Mouse (Mus musculus) liver, embryonic 13.5 days (tissue): Measurements from ENCODE around the gene Tmem170b. TPM values are rescaled to one million over a fixed set of nuclear protein-coding genes. Genes with fewer than 3 reads are reported as not detected.
"Not testable (repeated sequence)": the region's sequence is repeated elsewhere in the genome, so short reads cannot be mapped to it uniquely, and the experiment has no call there.

Experiments used
- ATAC-seq: fragments of 200-750 bp; cut with Nextera tagmentation; 2 replicates; pipeline ENCODE4 v1.8.0; 2017; ENCODE audit warnings: low read depth, mild to moderate bottlenecking, moderate number of reproducible peaks, moderate library complexity
- DNase-seq: peaks from one replicate; pipeline ENCODE4 v3.0.0; 2022
- H3K27ac ChIP-seq: fragments of 300-500 bp; sonication (generic); 2 replicates; pipeline ENCODE4 v1.5.1; 2015; ENCODE audit warnings: moderate library complexity, mild to moderate bottlenecking, inconsistent platforms
- H3K27me3 ChIP-seq: fragments of 300-500 bp; sonication (generic); 2 replicates; pipeline ENCODE4 v1.6.1; 2015; ENCODE audit warnings: mild to moderate bottlenecking, inconsistent platforms
- H3K36me3 ChIP-seq: fragments of 300-500 bp; sonication (generic); 2 replicates; pipeline ENCODE4 v1.6.1; 2015; ENCODE audit warnings: mild to moderate bottlenecking, inconsistent platforms
- H3K4me1 ChIP-seq: fragments of 300-500 bp; sonication (generic); replicated peaks from 2 replicates; pipeline ENCODE4 v1.6.1; 2015; ENCODE audit warnings: inconsistent platforms
- H3K4me2 ChIP-seq: fragments of 300-500 bp; sonication (generic); 2 replicates; pipeline ENCODE4 v1.6.1; 2015; ENCODE audit warnings: inconsistent platforms, mild to moderate bottlenecking, moderate library complexity
- H3K4me3 ChIP-seq: fragments of 300-500 bp; sonication (generic); replicated peaks from 2 replicates; pipeline ENCODE4 v1.5.1; 2015; ENCODE audit warnings: mild to moderate bottlenecking, inconsistent platforms
- H3K9ac ChIP-seq: fragments of 300-500 bp; sonication (generic); 2 replicates; pipeline ENCODE4 v1.6.1; 2015; ENCODE audit warnings: mild to moderate bottlenecking, inconsistent platforms
- H3K9me3 ChIP-seq: fragments of 300-500 bp; sonication (generic); replicated peaks from 2 replicates; pipeline ENCODE4 v1.6.1; 2016; ENCODE audit warnings: inconsistent platforms
- WGBS: fragments of 180-500 bp; shearing (Covaris S2); methylation state at CpG from one replicate; pipeline ENCODE4 v1.1.7; 2015; ENCODE audit not compliant: insufficient replicate concordance; 5-methylcytosine and 5-hydroxymethylcytosine counted together
- polyA plus RNA-seq: library from polyadenylated mRNA; unstranded; fragments of >200 nt; fragmentation: Nextera tagmentation; extraction: Ambion mirVana; gene quantifications from 2 replicates; pipeline ENCODE4 v1.2.1, GENCODE M21; 2015

Gene Tmem170b
- polyA plus RNA-seq, 1 experiment from 2014 or later: 4.5 TPM

DNA sequence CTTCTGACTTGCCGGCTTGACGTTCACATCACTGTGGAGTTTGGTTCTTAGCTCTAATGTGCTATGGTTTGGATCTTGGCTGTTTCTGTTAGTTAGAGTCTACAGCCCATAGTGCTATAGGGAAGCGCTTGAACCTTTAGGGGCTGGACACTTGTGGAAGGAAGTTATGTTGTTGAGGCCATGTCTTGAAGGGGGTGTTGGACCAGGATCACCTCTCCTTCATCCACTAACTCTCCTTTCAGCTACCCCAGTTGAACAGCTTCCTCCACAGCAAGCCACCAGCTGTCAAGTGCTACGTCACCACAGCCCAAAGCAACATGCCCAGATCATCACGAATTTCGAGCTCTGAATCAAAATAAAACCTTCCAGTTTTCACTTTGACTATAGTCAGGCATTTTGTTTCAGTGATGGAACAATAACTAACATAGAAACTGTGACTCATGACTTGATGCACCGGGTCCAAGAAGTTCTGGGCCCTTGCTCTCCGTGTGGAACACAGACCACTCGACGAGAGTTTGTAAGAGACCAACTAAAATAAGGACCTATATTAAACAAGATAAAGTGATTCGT is 65.5 kb downstream of the Tmem170b start:
- H3K9ac ChIP-seq: no peak overlapping the region
- DNase-seq (no peak), ATAC-seq (no peak)
- H3K9me3 ChIP-seq: no peaks in the 10 kb centered on the region
- no peak overlapping the region for H3K4me2 ChIP-seq
- no peak overlapping the region for H3K27ac ChIP-seq
- no peaks in the 10 kb centered on the region for H3K4me1 ChIP-seq
- H3K4me3 ChIP-seq: no peak overlapping the region
- no peaks in the 10 kb centered on the region for H3K27me3 ChIP-seq
- WGBS: 69% methylated on average over 11 of the region's 11 CpGs
- no peaks in the 10 kb centered on the region for H3K36me3 ChIP-seq

DNA sequence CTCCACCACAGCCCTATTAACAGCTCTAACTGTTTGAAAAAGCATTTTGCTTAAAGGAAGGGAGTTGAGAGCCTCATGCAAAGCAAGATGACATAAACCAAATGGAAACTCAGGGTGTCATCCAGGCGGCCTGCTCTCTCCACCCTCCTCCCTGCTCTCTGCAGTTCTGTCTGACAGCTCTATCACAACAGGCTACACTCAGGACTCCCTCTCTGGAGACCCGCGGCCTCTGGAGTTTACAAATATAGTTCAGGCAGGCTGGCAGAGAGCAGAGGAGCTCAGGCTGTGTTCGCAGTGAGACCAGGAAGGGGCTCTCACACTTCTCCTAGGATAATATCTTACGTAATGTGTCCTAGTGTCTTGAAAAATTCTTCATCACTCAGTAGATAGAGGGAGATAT is 67.2 kb downstream of the Tmem170b start:
- ATAC-seq: not testable (repeated sequence)
- 42% methylated on average over 5 of the region's 5 CpGs for WGBS

DNA sequence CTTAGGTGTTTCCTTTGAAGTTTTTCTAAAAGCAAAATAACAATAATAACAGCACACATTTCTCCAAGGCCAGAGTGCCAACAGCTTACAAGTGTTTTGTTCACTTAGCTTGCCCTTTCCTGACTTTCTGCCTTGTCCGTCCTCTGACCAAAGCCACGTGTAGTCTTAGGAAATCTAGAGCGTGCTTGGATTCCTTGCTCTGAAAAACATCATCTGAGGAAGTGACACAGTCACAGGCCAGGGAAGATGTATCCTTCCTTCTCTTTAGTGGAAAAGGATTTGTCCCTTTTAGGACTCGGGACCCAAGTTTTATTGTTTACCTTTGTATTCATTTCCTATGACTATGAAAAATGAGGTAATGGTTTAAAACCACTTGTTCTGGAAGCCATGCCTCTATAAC is 67.8 kb downstream of the Tmem170b start:
- WGBS: 60% methylated on average over 4 of the region's 4 CpGs
- Histone ChIP-seq H3K36me3 (no peaks in the 10 kb centered on the region), H3K4me3 (no peak overlapping the region), H3K4me1 (no peaks in the 10 kb centered on the region), H3K9me3 (no peaks in the 10 kb centered on the region), H3K9ac (no peak overlapping the region), H3K4me2 (no peak overlapping the region), H3K27ac (no peak overlapping the region), H3K27me3 (no peaks in the 10 kb centered on the region)
- DNase-seq (no peak), ATAC-seq (no peak)

More for the DNA sequence above, 67.2 kb downstream of the Tmem170b start:
- H3K4me1 ChIP-seq, H3K4me2 ChIP-seq, DNase-seq, H3K4me3 ChIP-seq, H3K36me3 ChIP-seq, H3K27me3 ChIP-seq, H3K9ac ChIP-seq, H3K27ac ChIP-seq, H3K9me3 ChIP-seq: not testable (repeated sequence)

DNA sequence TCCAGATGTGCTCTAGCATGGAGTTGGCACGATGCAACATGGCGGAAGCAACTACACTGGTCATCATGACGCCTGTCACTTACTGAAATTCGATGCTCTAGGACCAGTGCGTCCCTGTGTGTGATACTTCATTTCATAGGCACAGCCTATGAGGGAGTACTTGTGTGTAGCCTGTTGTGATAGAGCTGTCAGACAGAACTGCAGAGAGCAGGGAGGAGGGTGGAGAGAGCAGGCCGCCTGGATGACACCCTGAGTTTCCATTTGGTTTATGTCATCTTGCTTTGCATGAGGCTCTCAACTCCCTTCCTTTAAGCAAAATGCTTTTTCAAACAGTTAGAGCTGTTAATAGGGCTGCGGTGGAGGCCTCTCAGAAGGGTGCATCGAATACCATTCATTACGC is 68.9 kb downstream of the Tmem170b start:
- 71% methylated on average over 9 of the region's 9 CpGs for WGBS
- H3K27ac ChIP-seq: not testable (repeated sequence)

DNA sequence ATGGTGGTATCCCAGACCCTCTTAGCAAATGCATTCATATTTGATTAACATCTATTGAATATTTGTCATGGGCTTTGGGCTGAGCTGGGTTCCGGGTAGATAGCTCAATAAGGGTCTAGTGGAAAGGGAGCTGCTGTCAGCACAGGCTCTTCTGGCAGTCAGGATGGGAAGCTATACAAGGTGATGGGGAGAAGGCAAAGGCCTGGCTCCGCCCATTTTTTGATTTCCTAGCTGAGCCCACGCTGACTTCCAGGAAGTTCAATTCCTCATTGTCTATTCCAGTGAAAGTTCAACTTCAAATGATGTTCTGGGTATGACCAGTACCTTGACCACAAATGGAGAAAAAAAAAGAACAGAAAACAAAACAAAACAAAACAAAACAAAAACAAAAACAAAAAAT is 69.8 kb downstream of the Tmem170b start:
- H3K9me3 ChIP-seq: no peaks in the 10 kb centered on the region
- no peak overlapping the region for H3K27ac ChIP-seq
- no peaks in the 10 kb centered on the region for H3K36me3 ChIP-seq
- H3K4me2 ChIP-seq: no peak overlapping the region
- H3K4me1 ChIP-seq: no peaks in the 10 kb centered on the region
- WGBS: 54% methylated on average over 3 of the region's 3 CpGs
- DNase-seq (no peak), ATAC-seq (no peak)
- H3K27me3 ChIP-seq: no peaks in the 10 kb centered on the region
- H3K9ac ChIP-seq: no peak overlapping the region
- H3K4me3 ChIP-seq: no peak overlapping the region

More for the DNA sequence above, 68.9 kb downstream of the Tmem170b start:
- H3K9me3 ChIP-seq, H3K4me2 ChIP-seq, H3K4me3 ChIP-seq, DNase-seq, ATAC-seq, H3K4me1 ChIP-seq, H3K9ac ChIP-seq, H3K27me3 ChIP-seq, H3K36me3 ChIP-seq: not testable (repeated sequence)

DNA sequence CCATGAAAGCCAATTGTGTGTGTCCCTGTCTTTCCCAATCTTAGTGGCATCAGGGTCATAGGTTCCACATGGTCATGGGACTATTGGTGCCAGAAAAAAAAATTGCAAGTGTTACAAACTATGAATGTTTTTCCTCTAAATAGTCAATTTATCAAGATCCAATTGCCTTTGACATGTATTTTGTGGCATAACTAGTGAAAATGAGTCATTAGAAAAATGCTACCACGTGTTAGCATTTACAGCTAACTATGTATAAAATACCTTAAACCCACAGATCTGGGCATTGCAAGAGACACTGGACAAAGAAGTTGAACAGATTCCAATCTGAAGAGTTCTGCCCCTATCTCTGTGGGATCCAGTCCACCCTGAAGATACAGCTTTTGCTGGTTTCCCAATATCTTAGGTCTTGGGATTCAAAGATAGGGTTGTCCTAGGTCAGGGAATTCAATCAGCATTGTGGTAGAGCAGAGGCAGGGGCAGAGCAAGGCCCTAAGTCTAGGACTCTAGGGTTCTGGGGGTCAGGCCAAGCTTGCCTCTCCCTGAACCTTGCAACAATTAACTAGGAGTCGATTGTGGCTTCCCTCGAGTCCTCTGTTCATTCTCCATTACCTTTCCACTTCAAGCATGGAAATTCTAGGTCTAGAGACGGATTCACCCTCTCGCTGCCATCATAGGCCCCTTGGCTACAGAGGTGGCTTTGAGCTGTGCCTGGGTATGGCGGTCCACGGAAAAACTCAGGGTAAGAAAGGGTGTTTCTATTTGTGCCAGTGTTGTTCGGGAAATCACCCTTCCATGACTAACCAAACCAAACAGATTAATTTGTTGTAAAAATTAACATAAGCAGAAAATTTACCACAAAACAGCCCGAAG is 70.5 kb downstream of the Tmem170b start:
- no peaks in the 10 kb centered on the region for H3K27me3 ChIP-seq
- H3K4me3 ChIP-seq: no peak overlapping the region
- no peak for DNase-seq
- no peaks in the 10 kb centered on the region for H3K9me3 ChIP-seq
- H3K36me3 ChIP-seq: no peaks in the 10 kb centered on the region
- WGBS: 62% methylated on average over 9 of the region's 9 CpGs
- no peaks in the 10 kb centered on the region for H3K4me1 ChIP-seq
- ATAC-seq: no peak
- no peak overlapping the region for H3K9ac ChIP-seq
- H3K27ac ChIP-seq: no peak overlapping the region
- no peak overlapping the region for H3K4me2 ChIP-seq

DNA sequence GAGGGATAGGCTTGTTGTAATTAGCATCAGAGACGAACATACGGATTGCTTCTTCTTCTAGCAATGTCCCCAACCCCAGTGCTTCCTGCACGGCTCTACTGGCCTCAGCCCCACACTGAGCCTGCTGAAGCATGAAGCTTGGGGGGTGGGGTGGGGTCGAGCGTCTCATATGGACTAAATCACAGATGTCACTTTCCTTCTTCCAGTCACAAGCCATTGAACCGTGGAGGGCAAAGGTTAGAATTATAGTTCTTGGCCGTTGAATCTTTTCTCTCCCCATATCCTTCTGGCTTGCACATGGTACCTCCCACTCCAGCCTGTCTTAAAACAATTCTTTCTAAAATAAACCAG is 71.1 kb downstream of the Tmem170b start:
- no peak for DNase-seq
- WGBS: 66% methylated on average over 7 of the region's 7 CpGs

DNA sequence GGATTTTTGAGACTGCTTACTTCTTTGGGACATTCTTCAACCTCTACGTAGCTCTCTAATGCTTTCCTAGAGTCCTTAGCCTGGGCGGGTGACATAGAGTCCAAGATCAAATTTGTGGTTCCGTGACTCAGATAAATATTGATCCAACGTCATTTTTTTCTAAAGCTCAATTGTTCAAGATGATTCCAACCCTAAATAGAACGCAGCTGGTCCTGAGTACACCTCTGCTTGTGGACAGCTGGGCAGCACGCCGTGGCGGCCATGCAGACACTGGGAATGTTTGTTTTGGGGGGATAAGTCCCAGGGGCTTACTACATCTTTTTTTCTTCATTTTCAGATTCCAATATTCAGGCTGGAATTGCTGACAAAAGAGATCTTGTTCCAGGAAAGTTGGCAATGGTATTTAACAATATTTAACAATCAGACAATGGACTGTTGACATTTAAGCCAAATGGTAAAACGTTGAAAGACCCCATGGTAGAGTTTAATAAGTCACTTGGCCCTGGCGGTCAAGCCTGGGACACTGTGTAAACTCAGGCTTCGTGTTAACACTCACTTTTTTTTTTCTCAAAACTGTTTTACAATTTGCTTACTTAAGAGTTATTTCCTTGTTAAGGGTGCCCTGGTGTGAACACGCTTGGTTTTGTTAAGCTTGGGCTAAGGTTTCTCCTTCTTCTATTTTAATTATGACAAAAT is 75.3 kb downstream of the Tmem170b start:
- no peak overlapping the region for H3K27ac ChIP-seq
- DNase-seq (no peak), ATAC-seq (no peak)
- no peaks in the 10 kb centered on the region for H3K27me3 ChIP-seq
- H3K4me3 ChIP-seq: no peak overlapping the region
- H3K9me3 ChIP-seq: no peaks in the 10 kb centered on the region
- H3K4me2 ChIP-seq: no peak overlapping the region
- no peaks in the 10 kb centered on the region for H3K36me3 ChIP-seq
- H3K4me1 ChIP-seq: no peaks in the 10 kb centered on the region
- 59% methylated on average over 12 of the region's 12 CpGs for WGBS
- no peak overlapping the region for H3K9ac ChIP-seq

More for the DNA sequence above, 71.1 kb downstream of the Tmem170b start:
- H3K27me3 ChIP-seq: no peaks in the 10 kb centered on the region
- no peak overlapping the region for H3K4me3 ChIP-seq
- H3K9ac ChIP-seq: no peak overlapping the region
- H3K27ac ChIP-seq: no peak overlapping the region
- ATAC-seq: no peak
- H3K4me1 ChIP-seq: no peaks in the 10 kb centered on the region
- H3K9me3 ChIP-seq: no peaks in the 10 kb centered on the region
- no peak overlapping the region for H3K4me2 ChIP-seq
- H3K36me3 ChIP-seq: no peaks in the 10 kb centered on the region

DNA sequence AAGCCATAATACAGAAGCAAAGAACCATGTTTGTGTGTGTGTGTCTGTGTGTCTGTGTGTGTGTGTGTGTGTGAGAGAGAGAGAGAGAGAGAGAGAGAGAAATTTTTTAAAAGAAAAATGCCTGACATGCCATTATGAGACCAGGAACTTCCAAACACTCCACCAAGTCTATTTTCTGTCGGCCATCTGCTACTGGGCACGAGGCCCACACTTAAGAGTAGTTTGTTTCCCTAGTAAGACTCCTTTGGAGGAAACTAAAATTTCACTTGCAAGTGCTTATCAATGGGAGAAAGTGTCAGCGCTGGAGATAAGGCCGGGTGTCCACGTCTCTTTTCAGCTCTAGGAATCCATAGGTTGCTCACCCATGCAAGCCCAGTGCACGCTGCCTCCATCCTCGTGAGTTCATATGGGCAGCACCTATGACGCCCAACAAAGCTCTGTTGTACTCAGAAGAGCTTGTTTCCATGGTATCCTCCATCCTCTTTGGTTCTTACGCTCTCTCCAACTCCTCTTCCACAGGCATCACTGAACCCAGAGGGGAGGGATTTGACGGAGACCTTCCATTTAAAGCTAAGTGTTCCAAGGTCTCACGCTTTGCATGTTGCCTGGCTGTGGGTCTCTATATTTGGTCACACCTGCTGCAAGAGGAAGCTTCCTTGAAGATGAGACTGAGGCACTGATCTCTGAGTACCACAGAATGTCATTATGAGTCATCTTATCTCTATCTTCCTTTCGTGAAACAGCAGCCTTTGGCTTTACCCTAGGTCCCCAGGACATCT is 76.8 kb downstream of the Tmem170b start:
- H3K9ac ChIP-seq: no peak overlapping the region
- no peak overlapping the region for H3K4me3 ChIP-seq
- H3K27me3 ChIP-seq: no peaks in the 10 kb centered on the region
- no peak for ATAC-seq
- H3K4me2 ChIP-seq: no peak overlapping the region
- H3K27ac ChIP-seq: no peak overlapping the region
- no peak for DNase-seq
- no peaks in the 10 kb centered on the region for H3K4me1 ChIP-seq
- WGBS: 61% methylated on average over 12 of the region's 12 CpGs
- H3K36me3 ChIP-seq: no peaks in the 10 kb centered on the region
- H3K9me3 ChIP-seq: no peaks in the 10 kb centered on the region

DNA sequence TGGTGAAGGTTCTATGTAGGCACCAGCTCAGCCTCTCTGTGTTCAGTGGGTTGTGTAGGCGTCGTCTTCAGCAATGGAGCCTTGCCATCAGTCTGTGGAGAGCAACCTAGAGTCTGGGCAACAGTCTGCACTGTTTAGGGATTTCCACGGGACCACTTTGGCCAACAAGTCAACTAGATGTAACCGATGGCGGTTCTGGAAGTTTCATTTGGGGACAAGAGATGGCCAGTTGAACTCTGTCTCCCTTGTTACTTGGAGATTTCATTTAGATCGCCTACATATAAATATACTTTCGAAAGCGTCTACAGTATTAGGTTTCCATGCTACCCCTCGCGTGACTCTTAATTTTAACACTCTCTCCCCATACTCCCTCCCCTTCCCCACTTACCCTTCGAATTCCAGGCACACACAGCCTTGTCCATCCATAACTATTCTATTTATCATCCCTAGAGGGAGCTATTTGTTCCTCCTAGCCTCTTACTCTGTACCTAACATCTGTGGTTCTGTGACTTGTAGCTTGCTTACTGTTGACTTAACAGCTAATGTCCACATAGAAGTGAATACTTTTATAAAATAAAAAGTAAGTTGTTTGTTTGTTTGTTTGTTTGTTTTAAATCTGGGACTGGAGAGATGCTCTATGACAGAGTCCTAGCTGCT is 77.8 kb downstream of the Tmem170b start:
- no peak for DNase-seq

DNA sequence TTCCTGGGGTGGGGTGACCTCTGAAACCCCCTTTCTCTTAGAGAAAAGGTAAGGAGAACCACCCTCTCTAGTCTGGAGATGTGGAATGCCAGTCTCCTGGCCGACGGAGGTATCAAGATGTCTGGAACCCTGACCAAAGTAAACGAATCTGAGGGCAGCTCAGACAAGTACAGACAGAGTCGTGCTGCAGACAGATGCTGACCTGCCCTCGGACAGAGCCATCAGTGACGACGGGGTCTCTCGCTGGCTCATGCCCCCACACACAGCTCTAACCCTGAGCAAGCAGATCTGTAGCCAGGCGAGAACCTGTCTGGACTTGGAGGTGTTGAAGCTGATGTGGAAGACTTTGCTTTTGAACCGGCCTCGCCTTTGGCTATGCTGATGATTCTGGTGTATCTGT is 79.8 kb downstream of the Tmem170b start:
- no peak overlapping the region for H3K4me2 ChIP-seq
- no peaks in the 10 kb centered on the region for H3K4me1 ChIP-seq
- WGBS: 65% methylated on average over 11 of the region's 11 CpGs
- no peaks in the 10 kb centered on the region for H3K27me3 ChIP-seq
- H3K36me3 ChIP-seq: no peaks in the 10 kb centered on the region
- H3K27ac ChIP-seq: no peak overlapping the region
- DNase-seq: no peak
- no peaks in the 10 kb centered on the region for H3K9me3 ChIP-seq
- no peak overlapping the region for H3K4me3 ChIP-seq
- no peak for ATAC-seq
- no peak overlapping the region for H3K9ac ChIP-seq

More for the DNA sequence above, 77.8 kb downstream of the Tmem170b start:
- Histone ChIP-seq H3K4me3 (no peak overlapping the region), H3K27me3 (no peaks in the 10 kb centered on the region), H3K9ac (no peak overlapping the region), H3K36me3 (no peaks in the 10 kb centered on the region), H3K27ac (no peak overlapping the region), H3K9me3 (no peaks in the 10 kb centered on the region), H3K4me1 (no peaks in the 10 kb centered on the region), H3K4me2 (no peak overlapping the region)
- no peak for ATAC-seq
- WGBS: 71% methylated on average over 11 of the region's 11 CpGs
